Mouse (Mus musculus): ENCODE data around the gene Phkb. TPM values are rescaled to one million over a fixed set of nuclear protein-coding genes. Genes with fewer than 3 reads are reported as not detected.
"Not testable (repeated sequence)": the region's sequence is repeated elsewhere in the genome, so short reads cannot be mapped to it uniquely, and the experiment has no call there.

Gene Phkb
- total RNA-seq (2021) = 10 to 100 TPM; 32.3 to 40.3 TPM
- long read RNA-seq, experiment 1, full-length matches to known transcripts = 4 of 14 reads
- long read RNA-seq, experiment 1, partial matches to known transcripts = 2 of 14 reads
- long read RNA-seq, experiment 1, other reads (novel, unspliced or antisense) = 8 of 14 reads
- long read RNA-seq, experiment 2, full-length matches to known transcripts = 2 of 18 reads
- long read RNA-seq, experiment 2, partial matches to known transcripts = 3 of 18 reads
- long read RNA-seq, experiment 2, other reads (novel, unspliced or antisense) = 13 of 18 reads

- DNase-seq = peak; percentile 95
These were observed at the start of gene Phkb, which contains the start of gene Itfg1 for GRCm38 (mm10) chr8:85840657-85841488. Phkb (plus strand) TSS chr8:85840959. Itfg1 (minus strand) TSS chr8:85840921.

DNA sequence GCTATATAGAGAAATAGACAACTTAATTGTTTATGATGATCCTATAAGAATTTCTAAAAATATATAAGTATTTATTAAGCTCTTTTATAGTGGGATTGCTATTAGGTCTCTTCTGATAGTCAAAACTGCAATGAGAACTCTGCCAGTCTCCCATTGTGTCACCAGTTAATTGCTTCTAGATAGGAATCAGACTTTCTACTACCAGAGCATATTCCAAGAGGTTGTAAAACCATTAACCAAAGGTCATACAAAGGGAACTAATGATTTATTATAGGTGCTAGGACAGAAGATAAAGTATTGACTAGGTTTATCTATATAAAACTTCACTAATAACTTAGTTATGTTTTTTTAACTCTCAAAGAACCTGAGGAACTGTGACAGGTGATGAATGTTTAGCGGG, 44.4 kb upstream of the Phkb start:
- DNase-seq = not testable (repeated sequence)

GRCm38 (mm10) chr8:85800164-85800563, 40.6 kb upstream of the Phkb start:
- DNase-seq = no peak

DNA sequence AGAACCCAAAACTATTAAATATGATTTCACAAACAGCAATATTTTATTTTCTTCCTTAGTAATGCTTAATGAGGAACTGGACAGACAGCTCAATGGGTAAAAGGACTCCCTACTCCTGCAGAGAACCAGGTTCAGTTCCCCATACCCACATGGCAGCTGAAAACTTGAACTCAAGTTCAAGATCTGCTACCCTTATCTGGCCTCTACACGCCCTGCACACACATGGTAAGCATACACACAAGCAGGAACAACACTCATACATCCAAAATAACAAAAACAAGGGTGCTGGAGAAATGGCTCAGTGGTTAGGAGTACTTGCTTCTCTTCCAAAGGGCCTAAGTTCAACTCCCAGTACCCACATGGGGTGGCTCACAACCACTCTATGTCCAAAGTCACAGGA, 39.4 kb upstream of the Phkb start:
- no peak for DNase-seq

DNA sequence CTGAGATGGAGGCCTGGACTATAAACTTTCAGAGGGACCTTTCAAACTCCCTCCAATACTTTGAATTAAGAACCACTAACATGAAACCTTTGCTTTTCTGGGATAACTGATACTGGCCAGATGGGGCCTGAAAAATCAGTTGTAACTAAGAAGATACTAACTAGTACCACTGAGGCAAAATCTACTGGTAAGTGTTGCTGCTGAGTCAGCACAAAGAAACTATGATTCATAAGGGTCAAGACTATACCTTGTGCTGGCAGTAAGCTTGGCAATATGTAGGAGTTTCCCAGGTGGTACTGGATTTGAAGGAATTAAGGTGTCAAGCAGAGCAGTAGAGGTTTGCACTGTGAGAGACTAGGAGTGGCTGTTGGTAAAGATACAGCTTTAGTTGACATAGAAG, 27.1 kb upstream of the Phkb start:
- DNase-seq = no peak

GRCm38 (mm10) chr8:85839916-85840656, 673 bp upstream of the Phkb start:
- no peak for DNase-seq

DNA sequence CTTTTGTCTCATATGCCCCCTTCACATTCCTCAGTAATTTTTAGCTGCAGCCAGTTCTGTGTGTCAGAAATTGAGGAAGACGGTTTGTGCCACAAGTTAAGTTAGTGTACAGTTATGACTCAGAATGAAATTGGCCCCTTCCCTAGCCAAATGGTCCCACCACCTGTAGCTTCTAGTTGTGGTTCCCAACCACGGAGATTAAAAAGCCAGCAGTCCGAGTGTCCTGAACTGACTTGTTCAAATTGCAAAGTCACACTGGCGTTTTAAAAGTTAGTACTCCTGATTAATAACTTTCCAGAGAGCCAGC, 683 bp downstream of the Phkb start:
- DNase-seq = peak; percentile 9

GRCm38 (mm10) chr8:85845887-85846286, 5.1 kb downstream of the Phkb start:
- no peak for DNase-seq

- no peak for DNase-seq
These were observed 13.7 kb downstream of the Phkb start for GRCm38 (mm10) chr8:85854220-85855123.

GRCm38 (mm10) chr8:85857227-85857896, 16.6 kb downstream of the Phkb start:
- DNase-seq = not testable (repeated sequence)

DNA sequence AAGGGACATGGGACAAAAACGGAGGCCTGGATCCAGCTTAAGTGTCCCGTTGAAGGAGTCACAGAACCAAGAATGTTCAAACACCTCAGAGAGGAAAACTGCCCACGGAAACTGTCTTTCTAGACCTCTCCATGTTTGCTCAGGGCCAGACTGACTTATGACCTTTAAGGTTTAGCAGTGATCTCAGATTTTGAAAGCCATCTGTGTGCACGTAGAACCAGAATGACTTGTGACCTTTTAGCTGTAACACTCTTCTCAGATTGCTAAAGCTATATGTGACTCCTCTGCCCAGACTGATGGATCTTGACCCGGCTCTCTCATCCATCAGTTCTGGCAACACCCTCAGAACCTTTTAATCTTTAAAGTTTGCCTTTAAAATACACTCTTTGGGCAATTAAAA, 19.9 kb downstream of the Phkb start:
- no peak for DNase-seq

DNA sequence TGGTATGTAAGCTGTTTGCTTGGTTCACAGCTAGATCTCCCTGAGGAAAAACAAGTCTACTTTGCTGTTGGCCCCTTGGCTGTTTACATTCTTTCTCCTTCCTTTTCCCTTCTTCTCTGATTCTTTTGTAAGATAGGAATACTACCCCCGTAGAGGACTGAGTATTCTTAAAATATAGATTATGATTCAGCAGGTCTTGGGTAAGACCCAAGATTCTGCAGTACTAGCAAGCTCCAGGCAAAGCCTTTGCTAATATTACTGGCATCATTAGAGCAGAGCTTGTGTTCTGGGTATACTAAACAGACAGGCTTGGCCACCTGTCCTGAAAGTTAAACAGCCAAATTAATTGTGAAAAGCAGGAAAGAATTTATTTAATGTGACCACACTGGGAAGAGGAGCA, 21.6 kb downstream of the Phkb start:
- DNase-seq = no peak

DNA sequence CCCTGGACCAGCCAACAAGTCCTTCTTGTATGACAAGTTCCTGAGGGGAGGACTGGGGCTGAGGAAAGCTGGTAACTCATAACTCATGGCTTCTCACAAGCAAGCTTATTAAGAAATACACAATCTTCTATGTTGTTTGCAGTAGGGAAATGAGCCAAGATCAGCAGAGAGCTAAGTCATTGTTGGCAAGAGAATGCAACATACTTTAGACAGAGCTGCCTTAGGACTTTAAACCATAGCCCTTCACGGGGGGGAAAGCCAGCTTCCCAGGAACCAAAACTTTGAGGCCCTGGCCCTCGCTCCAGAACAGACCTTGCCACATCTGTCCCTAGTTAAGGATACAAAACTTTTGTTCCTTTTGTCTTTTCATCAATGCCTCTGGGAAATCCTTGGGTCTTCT, 30.9 kb downstream of the Phkb start:
- DNase-seq = peak; percentile 25

- DNase-seq = no peak
These were observed 37.2 kb downstream of the Phkb start for GRCm38 (mm10) chr8:85877976-85878375.

DNA sequence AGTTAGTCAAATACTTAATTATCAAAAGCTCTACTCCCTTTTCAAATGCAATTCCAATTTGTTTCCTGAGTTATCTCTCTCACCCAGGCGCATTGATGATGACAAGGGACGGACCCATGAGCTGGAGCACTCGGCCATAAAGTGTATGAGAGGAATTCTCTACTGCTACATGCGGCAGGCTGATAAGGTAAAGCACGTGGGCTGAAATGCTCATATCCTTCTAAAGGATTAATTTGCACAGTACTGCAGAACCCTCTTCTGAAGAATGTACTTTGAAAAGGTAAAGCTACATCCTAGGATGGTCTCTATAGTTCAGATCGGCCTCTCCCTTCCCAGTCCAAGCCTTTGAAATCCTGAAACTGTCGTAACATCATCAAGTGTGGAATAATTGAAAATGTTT, 38.9 kb downstream of the Phkb start:
- DNase-seq = no peak

DNA sequence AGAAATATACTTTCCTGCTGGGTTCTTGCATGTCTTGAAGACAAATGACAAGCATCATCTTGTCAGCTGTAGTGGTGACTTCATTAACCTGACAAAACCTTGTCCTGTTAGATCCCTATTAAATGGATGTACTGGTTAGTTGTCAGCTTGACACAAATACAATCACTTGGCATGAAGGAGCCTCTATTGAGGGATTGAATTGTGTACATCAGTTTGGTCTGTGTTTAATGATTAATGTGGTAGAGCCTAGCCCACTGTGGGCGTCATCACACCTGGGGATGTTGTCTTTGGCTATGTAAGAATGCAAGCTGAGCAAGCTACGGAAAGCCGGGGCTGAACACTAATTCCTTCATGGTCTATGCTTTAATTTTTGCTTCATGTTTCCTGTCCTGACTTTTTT, 44.1 kb downstream of the Phkb start:
- no peak for DNase-seq

DNA sequence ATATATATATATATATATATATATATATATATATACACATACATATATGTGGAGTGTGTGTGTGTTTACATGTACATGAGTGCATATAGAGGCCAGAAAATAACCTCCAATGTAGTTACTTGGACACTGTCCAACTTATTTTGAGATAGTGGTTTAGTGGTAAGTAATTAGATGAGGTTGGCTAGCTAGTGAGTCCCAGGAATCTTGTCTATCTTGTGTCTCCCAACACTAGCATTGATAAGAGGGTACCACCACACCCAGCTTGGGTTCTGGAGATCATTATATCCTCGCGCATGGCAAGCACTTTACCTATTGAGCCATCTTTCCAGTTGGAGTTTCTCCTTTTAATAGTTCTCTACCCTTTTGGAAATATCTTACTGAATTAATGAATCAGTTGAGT, 56.9 kb downstream of the Phkb start:
- DNase-seq = no peak

GRCm38 (mm10) chr8:85924991-85925390, 84.2 kb downstream of the Phkb start:
- DNase-seq = peak; percentile 11

DNA sequence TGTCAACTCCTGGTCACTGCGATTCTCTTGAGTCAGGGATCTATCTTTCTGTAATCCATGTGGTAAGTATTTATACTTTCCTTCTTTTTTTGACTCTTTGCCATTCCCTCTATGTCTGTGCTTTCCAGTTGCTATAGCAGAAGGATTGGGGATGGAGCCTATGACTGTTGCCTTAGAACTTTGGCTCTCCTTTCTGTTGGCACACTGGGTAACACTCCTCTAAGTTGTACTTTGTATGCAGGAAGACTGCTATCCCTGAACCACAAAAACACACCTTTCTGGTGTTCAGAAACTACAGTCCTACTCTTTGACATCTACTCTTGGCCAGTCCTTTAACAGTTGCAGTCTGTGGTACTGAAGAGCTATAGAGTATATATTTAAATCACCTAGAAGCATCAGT, 84.8 kb downstream of the Phkb start:
- DNase-seq = no peak

GRCm38 (mm10) chr8:85926107-85926506, 85.3 kb downstream of the Phkb start:
- DNase-seq = peak; percentile 6

DNA sequence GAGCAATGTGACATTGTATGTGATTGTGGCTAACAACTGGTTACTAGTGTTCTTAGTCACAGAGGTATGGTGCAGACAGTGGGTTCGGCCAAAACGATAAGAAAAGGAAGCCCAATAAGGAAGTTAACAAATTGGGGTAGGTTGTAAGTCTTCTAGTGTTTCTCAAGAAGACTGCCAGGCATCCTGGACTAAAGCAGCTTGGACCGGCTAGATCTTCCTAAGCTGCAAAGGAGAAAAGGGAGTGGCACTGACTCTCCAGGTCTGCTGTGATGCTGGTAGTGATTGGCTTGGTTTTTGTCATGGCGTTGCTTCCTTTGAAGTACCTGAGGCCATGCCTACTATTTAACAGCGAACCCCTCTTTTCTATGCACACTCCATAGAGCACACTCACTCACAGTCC, 95.4 kb downstream of the Phkb start:
- DNase-seq = no peak

GRCm38 (mm10) chr8:85937343-85937742, 96.6 kb downstream of the Phkb start:
- no peak for DNase-seq

Measured in adrenal gland, postnatal 10 days (tissue).